Mouse (Mus musculus): ENCODE results near the gene Depdc7. TPM values are rescaled to one million over a fixed set of nuclear protein-coding genes. Genes with fewer than 3 reads are reported as not detected.

The Depdc7 gene
- polyA plus RNA-seq, 1 experiment, result 9.2 TPM

DNA sequence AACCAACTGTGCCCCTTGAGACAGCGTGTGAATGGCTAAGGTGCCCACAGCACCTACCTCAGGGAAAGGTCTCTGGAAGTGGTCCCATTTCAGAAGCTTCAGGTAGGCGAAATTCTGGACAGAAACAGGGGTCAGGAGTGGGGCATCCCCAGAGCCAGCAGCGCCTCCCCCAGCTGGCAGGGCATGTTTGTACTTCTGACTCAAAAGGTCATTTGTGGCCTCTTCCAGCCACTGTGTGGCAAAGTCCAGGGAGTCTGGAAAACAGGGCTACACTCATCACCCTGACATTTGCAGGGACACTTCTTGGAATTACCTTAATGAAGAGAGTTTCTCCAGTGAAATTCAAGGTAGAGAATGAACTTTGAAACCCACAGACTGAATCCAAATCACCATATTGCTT is 54.4 kb downstream of the Depdc7 start:
- Histone ChIP-seq H3ac (ENCODE audit: control insufficient read depth, insufficient read length, low read depth) (no peak overlapping the region), H3K4me3 (ENCODE audit: insufficient read depth, poor library complexity, severe bottlenecking) (no peak overlapping the region), H3K27me3 (ENCODE audit: control insufficient read depth, insufficient read depth, insufficient read length) (no peaks in the 10 kb centered on the region), H3K79me2 (ENCODE audit: control insufficient read depth, insufficient read depth) (no peaks in the 10 kb centered on the region), H3K36me3 (ENCODE audit: control insufficient read depth, insufficient read depth) (no peaks in the 10 kb centered on the region), H3K79me3 (ENCODE audit: low read depth) (no peaks in the 10 kb centered on the region)
- TF ChIP-seq CTCF (IDR thresholded peaks at IDR 0.05; ENCODE audit: control insufficient read depth, insufficient read depth, insufficient read length) (no peak), FOSL1 (IDR thresholded peaks at IDR 0.05; ENCODE audit: insufficient read depth, low read length, poor library complexity, severe bottlenecking) (no peak), MAX (IDR thresholded peaks at IDR 0.05) (no peak), MYOG (IDR thresholded peaks at IDR 0.05; ENCODE audit: control insufficient read depth, extremely low read depth, insufficient read length) (no peak), USF1 (IDR thresholded peaks at IDR 0.05; ENCODE audit: low read depth) (no peak), CEBPB (IDR thresholded peaks at IDR 0.05; ENCODE audit: low read depth) (no peak), MYOD1 (IDR thresholded peaks at IDR 0.05; ENCODE audit: control insufficient read depth, insufficient read length, low read depth) (no peak)

DNA sequence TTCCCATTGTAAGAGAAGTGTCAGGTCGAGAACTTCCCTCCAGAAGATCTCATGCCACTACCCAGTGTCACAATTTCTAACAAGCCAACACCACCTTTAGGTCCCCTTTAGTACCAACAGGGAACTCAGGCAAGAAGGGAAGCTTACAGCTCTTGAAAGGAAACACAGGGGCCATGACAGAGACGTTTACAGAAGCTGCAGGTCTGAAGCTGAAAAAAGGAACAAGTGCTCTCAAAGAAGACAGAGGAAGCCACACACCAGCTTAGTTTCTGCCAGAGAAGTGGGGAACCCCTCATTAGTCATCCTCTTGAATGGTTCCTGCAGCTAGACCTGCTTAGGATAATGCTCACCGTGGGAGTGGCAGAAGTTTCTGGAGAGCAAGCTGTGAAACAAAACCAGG is 55.4 kb downstream of the Depdc7 start:
- no peaks in the 10 kb centered on the region for H3K79me2 ChIP-seq (ENCODE audit: control insufficient read depth, insufficient read depth)
- no peaks in the 10 kb centered on the region for H3K36me3 ChIP-seq (ENCODE audit: control insufficient read depth, insufficient read depth)
- no peak overlapping the region for H3ac ChIP-seq (ENCODE audit: control insufficient read depth, insufficient read length, low read depth)
- H3K27me3 ChIP-seq (ENCODE audit: control insufficient read depth, insufficient read depth, insufficient read length), result no peaks in the 10 kb centered on the region
- TF ChIP-seq CTCF (IDR thresholded peaks at IDR 0.05; ENCODE audit: control insufficient read depth, insufficient read depth, insufficient read length) (no peak), CEBPB (IDR thresholded peaks at IDR 0.05; ENCODE audit: low read depth) (no peak), MAX (IDR thresholded peaks at IDR 0.05) (no peak), FOSL1 (IDR thresholded peaks at IDR 0.05; ENCODE audit: insufficient read depth, low read length, poor library complexity, severe bottlenecking) (no peak), MYOG (IDR thresholded peaks at IDR 0.05; ENCODE audit: control insufficient read depth, extremely low read depth, insufficient read length) (no peak), MYOD1 (IDR thresholded peaks at IDR 0.05; ENCODE audit: control insufficient read depth, insufficient read length, low read depth) (no peak), USF1 (IDR thresholded peaks at IDR 0.05; ENCODE audit: low read depth) (no peak)
- H3K79me3 ChIP-seq (ENCODE audit: low read depth), result no peaks in the 10 kb centered on the region
- H3K4me3 ChIP-seq (ENCODE audit: insufficient read depth, poor library complexity, severe bottlenecking), result no peak overlapping the region

- H3K79me3 ChIP-seq (ENCODE audit: low read depth), result no peaks in the 10 kb centered on the region
- H3K36me3 ChIP-seq (ENCODE audit: control insufficient read depth, insufficient read depth), result no peaks in the 10 kb centered on the region
- H3K27me3 ChIP-seq (ENCODE audit: control insufficient read depth, insufficient read depth, insufficient read length), result no peaks in the 10 kb centered on the region
- peak; percentile 56 for TF ChIP-seq MAX (IDR thresholded peaks at IDR 0.05)
- TF ChIP-seq USF1 (IDR thresholded peaks at IDR 0.05; ENCODE audit: low read depth), result no peak
- TF ChIP-seq FOSL1 (IDR thresholded peaks at IDR 0.05; ENCODE audit: insufficient read depth, low read length, poor library complexity, severe bottlenecking), result no peak
- TF ChIP-seq CTCF (IDR thresholded peaks at IDR 0.05; ENCODE audit: control insufficient read depth, insufficient read depth, insufficient read length), result peak; percentile 95
- TF ChIP-seq MYOG (IDR thresholded peaks at IDR 0.05; ENCODE audit: control insufficient read depth, extremely low read depth, insufficient read length), result no peak
- no peak for TF ChIP-seq MYOD1 (IDR thresholded peaks at IDR 0.05; ENCODE audit: control insufficient read depth, insufficient read length, low read depth)
- TF ChIP-seq CEBPB (IDR thresholded peaks at IDR 0.05; ENCODE audit: low read depth), result no peak
- H3ac ChIP-seq (ENCODE audit: control insufficient read depth, insufficient read length, low read depth), result no peak overlapping the region
- no peaks in the 10 kb centered on the region for H3K79me2 ChIP-seq (ENCODE audit: control insufficient read depth, insufficient read depth)
- no peak overlapping the region for H3K4me3 ChIP-seq (ENCODE audit: insufficient read depth, poor library complexity, severe bottlenecking)
Measured at GRCm38 (mm10) chr2:104685418-104685817, 57.3 kb downstream of the Depdc7 start.

DNA sequence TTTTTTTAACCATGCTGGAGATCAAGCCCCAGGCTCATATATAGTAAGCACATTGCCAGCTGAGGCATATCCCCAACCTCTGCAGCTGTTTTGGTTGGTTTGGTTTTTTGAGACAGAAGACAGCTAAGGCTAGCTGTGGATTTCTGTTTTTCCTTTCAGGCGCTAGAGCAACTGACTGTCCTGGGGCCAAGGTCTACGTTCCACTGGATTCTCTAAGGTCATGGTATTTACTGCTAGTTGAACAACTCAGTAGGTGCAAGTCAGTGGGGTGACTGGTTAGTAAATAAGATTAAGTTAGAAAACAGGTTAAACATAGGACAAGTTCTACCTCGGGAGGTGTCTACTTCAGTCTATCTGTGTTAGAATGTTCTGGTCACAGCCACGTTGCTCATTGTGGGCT is 57.9 kb downstream of the Depdc7 start:
- H3ac ChIP-seq (ENCODE audit: control insufficient read depth, insufficient read length, low read depth), result no peak overlapping the region
- no peaks in the 10 kb centered on the region for H3K27me3 ChIP-seq (ENCODE audit: control insufficient read depth, insufficient read depth, insufficient read length)
- TF ChIP-seq CTCF (IDR thresholded peaks at IDR 0.05; ENCODE audit: control insufficient read depth, insufficient read depth, insufficient read length), result no peak
- TF ChIP-seq MYOD1 (IDR thresholded peaks at IDR 0.05; ENCODE audit: control insufficient read depth, insufficient read length, low read depth), result no peak
- no peak for TF ChIP-seq CEBPB (IDR thresholded peaks at IDR 0.05; ENCODE audit: low read depth)
- TF ChIP-seq USF1 (IDR thresholded peaks at IDR 0.05; ENCODE audit: low read depth), result no peak
- no peak for TF ChIP-seq MYOG (IDR thresholded peaks at IDR 0.05; ENCODE audit: control insufficient read depth, extremely low read depth, insufficient read length)
- TF ChIP-seq MAX (IDR thresholded peaks at IDR 0.05), result no peak
- TF ChIP-seq FOSL1 (IDR thresholded peaks at IDR 0.05; ENCODE audit: insufficient read depth, low read length, poor library complexity, severe bottlenecking), result no peak
- H3K79me2 ChIP-seq (ENCODE audit: control insufficient read depth, insufficient read depth), result no peaks in the 10 kb centered on the region
- no peak overlapping the region for H3K4me3 ChIP-seq (ENCODE audit: insufficient read depth, poor library complexity, severe bottlenecking)
- no peaks in the 10 kb centered on the region for H3K36me3 ChIP-seq (ENCODE audit: control insufficient read depth, insufficient read depth)
- H3K79me3 ChIP-seq (ENCODE audit: low read depth), result no peaks in the 10 kb centered on the region

DNA sequence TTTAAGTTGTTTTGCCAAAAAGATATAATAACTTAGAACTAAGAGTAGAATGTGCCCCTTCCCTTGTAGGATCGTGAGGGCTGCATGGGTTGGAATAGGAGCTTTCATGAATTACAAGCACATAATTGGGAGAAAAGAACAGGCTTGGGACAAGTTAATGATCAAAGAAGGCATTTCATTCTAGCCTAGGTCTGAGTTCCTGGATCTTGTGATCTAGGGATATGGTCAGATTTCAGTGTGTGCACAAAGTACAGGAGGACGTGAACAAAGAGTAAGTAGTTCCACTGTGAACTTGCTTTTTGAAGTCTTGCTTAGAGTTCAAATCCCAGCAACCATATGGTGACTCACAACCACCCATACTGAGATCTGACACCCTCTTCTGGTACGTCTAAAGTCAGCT is 65.4 kb downstream of the Depdc7 start:
- Histone ChIP-seq H3K27me3 (ENCODE audit: control insufficient read depth, insufficient read depth, insufficient read length) (no peaks in the 10 kb centered on the region), H3ac (ENCODE audit: control insufficient read depth, insufficient read length, low read depth) (no peak overlapping the region), H3K79me2 (ENCODE audit: control insufficient read depth, insufficient read depth) (no peaks in the 10 kb centered on the region), H3K4me3 (ENCODE audit: insufficient read depth, poor library complexity, severe bottlenecking) (no peak overlapping the region), H3K79me3 (ENCODE audit: low read depth) (no peaks in the 10 kb centered on the region), H3K36me3 (ENCODE audit: control insufficient read depth, insufficient read depth) (no peaks in the 10 kb centered on the region)
- TF ChIP-seq MAX (IDR thresholded peaks at IDR 0.05), result no peak
- TF ChIP-seq MYOD1 (IDR thresholded peaks at IDR 0.05; ENCODE audit: control insufficient read depth, insufficient read length, low read depth), result no peak
- no peak for TF ChIP-seq MYOG (IDR thresholded peaks at IDR 0.05; ENCODE audit: control insufficient read depth, extremely low read depth, insufficient read length)
- no peak for TF ChIP-seq USF1 (IDR thresholded peaks at IDR 0.05; ENCODE audit: low read depth)
- TF ChIP-seq CEBPB (IDR thresholded peaks at IDR 0.05; ENCODE audit: low read depth), result no peak

Other genes with a start within 250 kb of the Depdc7 start
- 8.8 TPM for gene Hipk3, start 248.4 kb downstream of the Depdc7 start, polyA plus RNA-seq (2012; fragmentation: generic; extraction: Trizol)
- 15.8 TPM for gene Cstf3, start 152.4 kb downstream of the Depdc7 start, polyA plus RNA-seq (2012; fragmentation: generic; extraction: Trizol)
- gene Tcp11l1, start 30.7 kb downstream of the Depdc7 start, polyA plus RNA-seq (2012; fragmentation: generic; extraction: Trizol), result 11.6 TPM
- not detected for gene Pin1rt1, start 26.5 kb downstream of the Depdc7 start, polyA plus RNA-seq (2012; fragmentation: generic; extraction: Trizol)
- 5.3 TPM for gene Qser1, start 73.9 kb upstream of the Depdc7 start, polyA plus RNA-seq (2012; fragmentation: generic; extraction: Trizol)
- 4.6 TPM for gene Prrg4, start 107.0 kb upstream of the Depdc7 start, polyA plus RNA-seq (2012; fragmentation: generic; extraction: Trizol)
- 0.21 TPM for gene Ccdc73, start 124.9 kb upstream of the Depdc7 start, polyA plus RNA-seq (2012; fragmentation: generic; extraction: Trizol)